Mouse (Mus musculus) liver, embryonic 15.5 days (tissue): ENCODE results near the gene Cklf. TPM values are rescaled to one million over a fixed set of nuclear protein-coding genes. Genes with fewer than 3 reads are reported as not detected.

Experiments
- ATAC-seq: fragments of 200-750 bp; cut with Nextera tagmentation; 2 replicates; pipeline ENCODE4 v1.8.0; 2017; ENCODE audit warnings: moderate number of reproducible peaks, mild to moderate bottlenecking, moderate library complexity; ENCODE audit not compliant: insufficient read depth
- H3K27ac ChIP-seq: fragments of 300-500 bp; sonication (generic); replicated peaks from 2 replicates; pipeline ENCODE4 v1.5.1; 2015; ENCODE audit warnings: mild to moderate bottlenecking, inconsistent platforms
- H3K27me3 ChIP-seq: fragments of 300-500 bp; sonication (generic); 2 replicates; pipeline ENCODE4 v1.6.1; 2015; ENCODE audit warnings: mild to moderate bottlenecking, inconsistent platforms
- H3K36me3 ChIP-seq: fragments of 300-500 bp; sonication (generic); replicated peaks from 2 replicates; pipeline ENCODE4 v1.6.1; 2015; ENCODE audit warnings: moderate library complexity, mild to moderate bottlenecking, inconsistent platforms
- H3K4me1 ChIP-seq: fragments of 300-500 bp; sonication (generic); replicated peaks from 2 replicates; pipeline ENCODE4 v1.6.1; 2015; ENCODE audit warnings: inconsistent platforms
- H3K4me2 ChIP-seq: fragments of 300-500 bp; sonication (generic); 2 replicates; pipeline ENCODE4 v1.6.1; 2015; ENCODE audit warnings: moderate library complexity, mild to moderate bottlenecking, inconsistent platforms
- H3K4me3 ChIP-seq: fragments of 300-500 bp; sonication (generic); replicated peaks from 2 replicates; pipeline ENCODE4 v1.5.1; 2015; ENCODE audit warnings: mild to moderate bottlenecking, inconsistent platforms
- H3K9ac ChIP-seq: fragments of 300-500 bp; sonication (generic); 2 replicates; pipeline ENCODE4 v1.6.1; 2015; ENCODE audit warnings: moderate library complexity, mild to moderate bottlenecking, inconsistent platforms
- H3K9me3 ChIP-seq: fragments of 300-500 bp; sonication (generic); replicated peaks from 2 replicates; pipeline ENCODE4 v1.6.1; 2016; ENCODE audit warnings: inconsistent platforms
- WGBS: fragments of 180-500 bp; shearing (Covaris S2); methylation state at CpG from one replicate; pipeline ENCODE4 v1.1.7; 2015; ENCODE audit warnings: mixed read lengths; ENCODE audit not compliant: insufficient replicate concordance; 5-methylcytosine and 5-hydroxymethylcytosine counted together
- polyA plus RNA-seq: library from polyadenylated mRNA; unstranded; fragments of >200 nt; fragmentation: Nextera tagmentation; extraction: Ambion mirVana; gene quantifications from 2 replicates; pipeline ENCODE4 v1.2.1, GENCODE M21; 2015

Cklf gene
- polyA plus RNA-seq: 14.9 and 17.7 TPM in 2 replicates

GRCm38 (mm10) chr8:104250439-104251367 lies at the start of gene Cklf:
Gene Cklf, plus strand, starts transcription at chr8:104250861.
- WGBS: 4% methylated on average over 41 of the region's 41 CpGs
- Histone ChIP-seq H3K4me1 (peaks cover 48% of the 10 kb centered on the region), H3K4me3 (peak within 1 kb of the TSS; percentile 79), H3K27ac (peak within 1 kb of the TSS; percentile 87), H3K9ac (peak within 1 kb of the TSS; percentile 79), H3K36me3 (no peaks in the 10 kb centered on the region), H3K9me3 (no peaks in the 10 kb centered on the region), H3K4me2 (peak within 1 kb of the TSS; percentile 91), H3K27me3 (no peaks in the 10 kb centered on the region)
- peak; percentile 83 for ATAC-seq

- no peak for ATAC-seq
- 47% methylated on average over 3 of the region's 3 CpGs for WGBS
- Histone ChIP-seq H3K27ac (no peak overlapping the region), H3K9me3 (no peaks in the 10 kb centered on the region), H3K27me3 (no peaks in the 10 kb centered on the region), H3K4me3 (no peak overlapping the region), H3K9ac (no peak overlapping the region), H3K36me3 (no peaks in the 10 kb centered on the region), H3K4me1 (no peaks in the 10 kb centered on the region), H3K4me2 (no peak overlapping the region)
Measured at GRCm38 (mm10) chr8:104201622-104202021, 49.0 kb upstream of the Cklf start.

GRCm38 (mm10) chr8:104202320-104202719 lies 48.3 kb upstream of the Cklf start:
- H3K9ac ChIP-seq: no peak overlapping the region
- no peak overlapping the region for H3K4me2 ChIP-seq
- H3K27ac ChIP-seq: no peak overlapping the region
- H3K27me3 ChIP-seq: no peaks in the 10 kb centered on the region
- 64% methylated on average over 4 of the region's 4 CpGs for WGBS
- no peaks in the 10 kb centered on the region for H3K9me3 ChIP-seq
- no peaks in the 10 kb centered on the region for H3K4me1 ChIP-seq
- ATAC-seq: no peak
- H3K36me3 ChIP-seq: no peaks in the 10 kb centered on the region
- H3K4me3 ChIP-seq: no peak overlapping the region

GRCm38 (mm10) chr8:104205292-104205691 lies 45.4 kb upstream of the Cklf start:
- no peak for ATAC-seq
- Histone ChIP-seq H3K4me3 (no peak overlapping the region), H3K4me1 (no peaks in the 10 kb centered on the region), H3K9ac (no peak overlapping the region), H3K4me2 (no peak overlapping the region), H3K36me3 (no peaks in the 10 kb centered on the region), H3K9me3 (no peaks in the 10 kb centered on the region), H3K27ac (no peak overlapping the region), H3K27me3 (peaks cover 4% of the 10 kb centered on the region; the same call in 1 of the 2 replicates)
- WGBS: 54% methylated on average over 3 of the region's 3 CpGs

- Histone ChIP-seq H3K4me2 (no peak overlapping the region), H3K4me1 (no peaks in the 10 kb centered on the region), H3K27ac (no peak overlapping the region), H3K9me3 (no peaks in the 10 kb centered on the region), H3K36me3 (no peaks in the 10 kb centered on the region), H3K27me3 (peaks cover 3% of the 10 kb centered on the region; the same call in 1 of the 2 replicates), H3K4me3 (no peak overlapping the region), H3K9ac (no peak overlapping the region)
- no peak for ATAC-seq
- 77% methylated on average over 5 of the region's 5 CpGs for WGBS
Measured at GRCm38 (mm10) chr8:104217601-104218000, 33.1 kb upstream of the Cklf start.

GRCm38 (mm10) chr8:104219079-104219478 lies 31.6 kb upstream of the Cklf start:
- ATAC-seq: no peak
- 12% methylated on average over 11 of the region's 11 CpGs for WGBS
- Histone ChIP-seq H3K9ac (no peak overlapping the region), H3K4me1 (no peaks in the 10 kb centered on the region), H3K9me3 (no peaks in the 10 kb centered on the region), H3K36me3 (no peaks in the 10 kb centered on the region), H3K27me3 (no peaks in the 10 kb centered on the region; the same call in 1 of the 2 replicates), H3K4me2 (no peak overlapping the region), H3K4me3 (no peak overlapping the region), H3K27ac (no peak overlapping the region)

- Histone ChIP-seq H3K4me2 (no peak overlapping the region), H3K27me3 (no peaks in the 10 kb centered on the region; the same call in 1 of the 2 replicates), H3K4me3 (no peak overlapping the region), H3K27ac (no peak overlapping the region), H3K36me3 (no peaks in the 10 kb centered on the region), H3K9ac (no peak overlapping the region), H3K9me3 (no peaks in the 10 kb centered on the region), H3K4me1 (no peaks in the 10 kb centered on the region)
- WGBS: 37% methylated on average over 5 of the region's 5 CpGs
- no peak for ATAC-seq
Measured at GRCm38 (mm10) chr8:104219806-104220205, 30.9 kb upstream of the Cklf start.

GRCm38 (mm10) chr8:104227048-104227447 lies 23.6 kb upstream of the Cklf start:
- no peak for ATAC-seq
- peaks cover 25% of the 10 kb centered on the region for H3K36me3 ChIP-seq
- 78% methylated on average over 5 of the region's 5 CpGs for WGBS
- no peak overlapping the region for H3K4me3 ChIP-seq
- H3K9me3 ChIP-seq: no peaks in the 10 kb centered on the region
- no peak overlapping the region for H3K4me2 ChIP-seq
- no peaks in the 10 kb centered on the region for H3K27me3 ChIP-seq
- peaks cover 7% of the 10 kb centered on the region for H3K4me1 ChIP-seq
- H3K9ac ChIP-seq: no peak overlapping the region
- no peak overlapping the region for H3K27ac ChIP-seq

GRCm38 (mm10) chr8:104230377-104230776 lies 20.3 kb upstream of the Cklf start:
- WGBS: 34% methylated on average over 9 of the region's 9 CpGs
- H3K27ac ChIP-seq: no peak overlapping the region
- H3K27me3 ChIP-seq: no peaks in the 10 kb centered on the region
- H3K4me1 ChIP-seq: peaks cover 7% of the 10 kb centered on the region
- ATAC-seq: peak; percentile 45; the same call in 1 of the 2 replicates
- peaks cover 33% of the 10 kb centered on the region for H3K36me3 ChIP-seq
- H3K9me3 ChIP-seq: no peaks in the 10 kb centered on the region
- H3K4me3 ChIP-seq: no peak overlapping the region
- H3K9ac ChIP-seq: no peak overlapping the region
- no peak overlapping the region for H3K4me2 ChIP-seq

GRCm38 (mm10) chr8:104232039-104232438 lies 18.6 kb upstream of the Cklf start:
- H3K9ac ChIP-seq: no peak overlapping the region
- H3K27me3 ChIP-seq: no peaks in the 10 kb centered on the region
- peaks cover 7% of the 10 kb centered on the region for H3K4me1 ChIP-seq
- H3K4me3 ChIP-seq: no peak overlapping the region
- WGBS: 39% methylated on average over 4 of the region's 4 CpGs
- 0 out of 2 replicates have a peak overlapping the region, but pooled peaks have one; percentile 62 for H3K27ac ChIP-seq
- no peak for ATAC-seq
- H3K9me3 ChIP-seq: no peaks in the 10 kb centered on the region
- H3K36me3 ChIP-seq: peaks cover 33% of the 10 kb centered on the region
- H3K4me2 ChIP-seq: no peak overlapping the region

GRCm38 (mm10) chr8:104232919-104233318 lies 17.7 kb upstream of the Cklf start:
- Histone ChIP-seq H3K4me2 (no peak overlapping the region), H3K36me3 (peaks cover 28% of the 10 kb centered on the region), H3K9me3 (no peaks in the 10 kb centered on the region), H3K9ac (no peak overlapping the region), H3K4me3 (no peak overlapping the region), H3K4me1 (peaks cover 7% of the 10 kb centered on the region), H3K27me3 (no peaks in the 10 kb centered on the region), H3K27ac (peak overlapping the region; percentile 62)
- 61% methylated on average over 5 of the region's 5 CpGs for WGBS
- ATAC-seq: peak; percentile 17; the same call in 1 of the 2 replicates
